Mouse (Mus musculus) neural tube, embryonic 15.5 days (tissue): ENCODE measurements around the gene Mrpl46. TPM values are rescaled to one million over a fixed set of nuclear protein-coding genes. Genes with fewer than 3 reads are reported as not detected.

Experiments used
- polyA plus RNA-seq: library from polyadenylated mRNA; unstranded; fragments of >200 nt; fragmentation: Nextera tagmentation; extraction: Ambion mirVana; gene quantifications from 2 replicates; pipeline ENCODE4 v1.2.1, GENCODE M21; 2015

The Mrpl46 gene
- polyA plus RNA-seq, 1 experiment from 2014 or later, result 60.5 TPM

Other genes with a start within 250 kb of the Mrpl46 start
- gene Ntrk3, start 45.5 kb downstream of the Mrpl46 start, polyA plus RNA-seq, result 22.5 and 27.3 TPM in 2 replicates
- gene Mrps11, start 412 bp downstream of the Mrpl46 start, polyA plus RNA-seq, result 74.5 and 76.8 TPM in 2 replicates
- gene Det1, start 63.7 kb upstream of the Mrpl46 start, polyA plus RNA-seq, result 12.6 and 13.5 TPM in 2 replicates
- 55.7 and 58.6 TPM in 2 replicates for gene Aen, start 112.3 kb upstream of the Mrpl46 start, polyA plus RNA-seq
- 1.3 and 10.5 TPM in 2 replicates for gene Isg20, start 129.9 kb upstream of the Mrpl46 start, polyA plus RNA-seq